Mouse (Mus musculus) CH12.LX (cell line): ENCODE data around the gene Npnt.

Experiments used
- BHLHE40 ChIP-seq: IDR thresholded peaks from 2 replicates; pipeline ENCODE4 v1.6.1; 2011; ENCODE audit warnings: mild to moderate bottlenecking, low read depth, low read length, improper control_type of control experiment
- CTCF ChIP-seq, 2 experiments: IDR thresholded peaks in 1 of 2; conservative IDR thresholded peaks in 1 of 2; 2 replicates each; pipeline ENCODE4 v1.5.1; 2011 to 2012; ENCODE audit warnings: low read depth in 2 of 2, low read length in 2 of 2, improper control_type of control experiment in 1 of 2, inconsistent platforms in 1 of 2, mild to moderate bottlenecking in 1 of 2, moderate library complexity in 1 of 2
- EP300 ChIP-seq: IDR thresholded peaks from 2 replicates; pipeline ENCODE4 v1.6.1; 2011; ENCODE audit warnings: low read length, improper control_type of control experiment
- POLR2A ChIP-seq: IDR thresholded peaks from 2 replicates; pipeline ENCODE4 v1.6.1; 2011; ENCODE audit warnings: low read depth, mild to moderate bottlenecking, improper control_type of control experiment, low read length
- POLR2AphosphoS2 ChIP-seq: IDR thresholded peaks from 2 replicates; pipeline ENCODE4 v1.6.1; 2011; ENCODE audit warnings: low read depth, low read length, improper control_type of control experiment
- USF2 ChIP-seq: conservative IDR thresholded peaks from 2 replicates; pipeline ENCODE4 v1.6.1; 2011; ENCODE audit warnings: low read depth, low read length, improper control_type of control experiment
- ZC3H11A ChIP-seq: IDR thresholded peaks from 2 replicates; pipeline ENCODE4 v1.6.1; 2012; ENCODE audit warnings: low read depth, mild to moderate bottlenecking, inconsistent platforms, low read length, improper control_type of control experiment

DNA sequence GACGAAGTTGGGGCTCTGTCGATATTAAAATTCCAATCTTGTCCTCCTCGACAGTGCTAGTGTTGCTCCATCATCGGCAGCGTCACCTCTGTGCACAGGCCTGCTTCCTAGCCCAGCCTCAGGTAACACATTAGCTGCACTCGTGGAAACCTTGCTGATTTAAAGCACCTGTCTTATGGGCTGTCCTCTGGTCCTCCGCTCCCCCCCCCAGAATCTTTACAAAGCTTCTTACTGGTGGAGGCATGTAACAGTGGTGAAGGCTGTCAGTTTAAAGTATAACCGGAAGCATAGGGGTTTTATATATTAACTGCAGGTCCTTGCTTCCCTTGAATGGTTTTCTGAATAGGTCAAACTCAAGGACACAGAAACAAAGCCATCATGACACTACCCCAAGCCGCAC lies 66.8 kb downstream of the Npnt start:
- no peak for TF ChIP-seq CTCF (conservative IDR thresholded peaks at IDR 0.05 in 1 of 2, IDR thresholded peaks at IDR 0.05 in 1 of 2; ENCODE audit: low read depth in 2 of 2, low read length in 2 of 2)
- TF ChIP-seq ZC3H11A = no peak
- TF ChIP-seq POLR2AphosphoS2 = no peak
- no peak for TF ChIP-seq BHLHE40
- TF ChIP-seq POLR2A = no peak
- no peak for TF ChIP-seq EP300
- TF ChIP-seq USF2 = no peak
